Mouse (Mus musculus) olfactory bulb, adult 2 months (tissue): ENCODE measurements around the gene Cdc27.

Experiments used
- CTCF ChIP-seq: fragments of 200-500 bp; IDR thresholded peaks from 2 replicates; pipeline ENCODE4 v1.5.1; 2012; ENCODE audit warnings: low read depth, mild to moderate bottlenecking, low read length, moderate library complexity; ENCODE audit not compliant: insufficient read depth
- POLR2A ChIP-seq: fragments of 200-500 bp; IDR thresholded peaks from 2 replicates; pipeline ENCODE4 v1.6.1; 2012; ENCODE audit warnings: mild to moderate bottlenecking, low read depth, low read length, moderate library complexity; ENCODE audit not compliant: insufficient read depth

DNA sequence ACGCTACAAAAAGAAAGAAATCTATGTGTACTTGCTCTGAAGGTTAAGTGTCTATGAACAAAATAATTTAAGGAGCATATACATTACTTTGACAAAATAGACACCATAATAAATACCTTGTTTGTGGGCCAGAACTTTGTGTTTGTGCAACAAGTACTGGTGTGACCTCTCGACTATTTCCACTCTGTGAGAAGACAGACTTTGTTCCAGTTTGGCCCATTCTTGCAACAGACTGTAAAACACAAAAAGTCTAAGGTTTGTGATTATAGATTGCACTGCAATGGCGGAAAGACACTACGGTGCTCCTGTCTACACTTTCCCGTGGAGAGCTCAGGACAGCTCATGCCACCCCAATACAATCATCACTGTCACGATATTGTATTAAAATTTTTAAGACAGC, 24.5 kb downstream of the Cdc27 start:
- TF ChIP-seq POLR2A: no peak
- TF ChIP-seq CTCF: no peak
